Mouse (Mus musculus): Measurements from ENCODE around the gene Mansc4.

The Mansc4 gene

DNA sequence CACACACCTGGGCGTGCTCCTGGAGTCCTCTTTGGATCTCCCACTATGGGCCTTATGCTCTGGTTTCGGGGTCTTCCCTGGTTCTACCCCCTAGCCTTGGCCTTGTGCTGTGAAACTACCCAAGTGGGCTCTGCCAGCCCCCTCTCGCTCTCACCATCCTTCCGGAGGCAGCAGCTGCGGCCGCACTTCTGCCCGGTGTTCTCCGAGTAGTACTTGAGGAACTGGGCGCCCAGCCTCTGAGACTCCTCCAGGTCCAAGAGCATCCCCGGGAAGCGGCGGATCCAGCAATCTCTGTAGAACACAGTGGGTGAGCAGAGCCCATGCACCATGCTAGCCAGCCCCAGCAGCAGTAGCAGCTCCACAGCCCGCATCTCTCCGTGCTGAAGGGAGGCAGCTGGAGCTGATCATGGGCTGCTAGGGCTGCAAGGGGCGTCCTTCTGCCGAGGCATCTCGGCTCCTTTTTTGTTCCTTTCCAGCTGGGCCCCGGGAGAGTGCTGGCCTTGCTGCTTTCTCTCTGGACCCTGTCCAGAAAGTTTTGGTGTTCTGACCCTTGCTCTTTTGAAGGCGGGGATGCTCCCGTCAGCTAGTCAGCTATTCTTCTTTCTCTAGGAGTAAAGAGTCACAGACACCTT is at the start of gene Mansc4:
TSS of gene Mansc4 (minus strand) at position 439 of the 632 bp plus-strand sequence.
- WGBS = 20% methylated on average over 20 of the region's 20 CpGs

DNA sequence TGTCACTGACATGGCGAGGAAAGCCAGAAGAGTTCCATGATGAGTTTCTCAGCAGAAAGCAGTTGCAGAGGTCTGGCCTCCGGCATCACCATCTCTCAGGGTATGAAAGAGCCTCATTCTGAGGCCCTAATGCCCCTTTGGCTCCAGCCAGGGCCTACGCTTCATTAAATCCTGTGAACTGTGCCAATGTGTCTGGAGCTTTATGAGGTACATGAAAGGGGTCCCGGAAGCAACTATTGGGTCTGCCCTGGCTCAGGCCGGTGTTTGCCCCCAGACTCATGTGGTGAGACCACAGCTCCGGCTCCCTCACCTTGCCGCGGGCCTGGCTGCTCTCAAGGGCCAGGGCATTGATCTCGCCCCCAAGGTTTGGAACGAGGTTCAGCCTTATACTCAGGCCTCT is 40.4 kb upstream of the Mansc4 start:
- 73% methylated on average over 10 of the region's 10 CpGs for WGBS

DNA sequence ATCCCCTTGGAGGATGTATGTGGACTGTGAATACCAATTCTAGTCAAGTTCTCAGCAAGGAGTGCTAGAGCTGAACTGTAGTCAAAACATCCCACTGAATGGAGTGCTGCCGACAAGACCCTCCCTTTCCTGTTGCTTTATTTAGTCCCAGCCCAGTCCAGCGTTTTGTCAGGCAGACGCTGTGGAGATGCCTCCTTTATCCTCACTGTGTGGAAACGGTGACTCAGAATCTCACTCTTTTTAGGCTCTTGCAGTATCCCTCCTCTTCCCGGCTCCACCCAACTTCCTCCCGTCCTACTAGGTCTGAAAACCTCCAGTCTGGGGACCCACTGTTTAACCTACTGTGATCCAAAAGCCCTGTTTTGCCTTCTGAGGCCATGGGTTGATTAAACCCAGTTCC is 34.5 kb upstream of the Mansc4 start:
- 20% methylated on average over 6 of the region's 6 CpGs for WGBS

DNA sequence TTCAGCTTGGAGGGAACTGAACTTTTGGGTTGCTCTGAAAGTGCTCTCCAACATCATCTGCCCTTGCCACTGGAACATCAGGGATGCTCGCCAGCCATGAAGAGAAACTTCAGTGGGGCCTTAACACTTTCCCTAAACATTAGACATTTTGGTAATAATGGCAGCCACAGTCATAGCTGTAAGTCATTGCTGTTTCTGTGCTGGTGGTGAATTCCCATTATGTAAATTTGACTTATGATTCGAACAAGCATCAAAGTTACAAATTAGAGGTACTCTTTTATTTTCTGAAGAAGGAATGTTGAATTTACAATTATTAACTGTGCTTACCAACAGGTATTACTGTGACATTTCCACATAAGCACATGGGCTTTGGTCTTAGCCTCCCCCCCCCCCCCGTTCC is 31.4 kb upstream of the Mansc4 start:
- 94% methylated on average over 3 of the region's 3 CpGs for WGBS

DNA sequence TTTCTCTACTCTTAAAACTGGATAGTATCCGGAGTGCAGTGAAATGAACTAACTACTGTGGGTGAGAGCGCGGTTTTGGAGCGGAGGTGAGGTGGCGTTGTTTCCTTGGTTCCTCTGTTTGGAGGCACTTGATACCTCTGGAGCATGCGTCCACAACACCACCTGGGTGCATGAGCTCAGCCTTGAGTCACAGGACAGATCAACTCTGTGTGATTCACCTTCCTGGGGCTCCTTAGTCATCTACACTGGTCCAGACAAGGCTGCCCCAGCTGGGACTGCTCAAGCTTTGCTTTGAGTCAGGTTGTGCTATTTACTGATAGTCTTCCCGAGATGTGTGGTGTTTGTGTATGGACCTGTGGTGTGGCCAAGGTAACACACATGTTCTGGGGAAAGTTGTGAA is 30.9 kb upstream of the Mansc4 start:
- WGBS = 98% methylated on average over 7 of the region's 7 CpGs

DNA sequence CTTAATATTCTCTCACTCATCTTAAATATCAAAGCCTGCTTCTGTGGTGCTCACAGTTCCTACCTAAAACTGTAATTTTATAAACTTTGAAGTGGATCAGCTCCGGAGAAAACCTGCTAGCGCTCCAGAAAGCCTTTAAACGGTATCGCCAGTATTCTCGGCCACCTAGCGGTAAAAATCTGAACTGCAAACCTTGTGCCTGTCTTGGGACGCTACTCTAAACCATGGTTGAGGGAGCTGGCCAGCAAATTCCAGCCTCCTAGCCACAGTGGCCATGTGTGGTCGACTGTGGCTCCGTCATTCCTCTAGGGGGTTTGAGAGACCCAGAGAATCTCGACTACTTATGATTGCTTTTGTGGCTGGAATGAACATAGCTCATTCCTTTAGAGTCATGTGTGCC is 29.7 kb upstream of the Mansc4 start:
- 9% methylated on average over 10 of the region's 10 CpGs for WGBS

DNA sequence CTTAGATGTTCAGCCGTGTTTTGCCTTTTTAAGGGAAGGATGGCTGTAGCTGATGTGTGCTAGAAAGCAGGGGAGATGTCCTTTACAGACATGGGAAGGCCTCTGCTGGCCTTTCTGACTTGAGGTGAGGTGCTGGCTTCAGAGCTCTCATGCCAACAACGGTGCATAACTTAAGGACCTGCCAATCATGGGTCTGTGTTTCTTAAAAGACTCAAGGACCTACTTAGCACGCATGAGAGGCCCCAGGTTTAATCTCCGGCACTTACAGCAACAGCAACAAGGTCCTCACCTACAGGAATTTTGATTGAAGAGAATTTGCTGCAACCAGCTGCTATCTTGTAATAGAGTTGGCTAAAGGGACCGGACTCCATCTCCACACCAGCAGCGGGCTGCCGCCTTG is 22.5 kb upstream of the Mansc4 start:
- WGBS = 84% methylated on average over 7 of the region's 7 CpGs

DNA sequence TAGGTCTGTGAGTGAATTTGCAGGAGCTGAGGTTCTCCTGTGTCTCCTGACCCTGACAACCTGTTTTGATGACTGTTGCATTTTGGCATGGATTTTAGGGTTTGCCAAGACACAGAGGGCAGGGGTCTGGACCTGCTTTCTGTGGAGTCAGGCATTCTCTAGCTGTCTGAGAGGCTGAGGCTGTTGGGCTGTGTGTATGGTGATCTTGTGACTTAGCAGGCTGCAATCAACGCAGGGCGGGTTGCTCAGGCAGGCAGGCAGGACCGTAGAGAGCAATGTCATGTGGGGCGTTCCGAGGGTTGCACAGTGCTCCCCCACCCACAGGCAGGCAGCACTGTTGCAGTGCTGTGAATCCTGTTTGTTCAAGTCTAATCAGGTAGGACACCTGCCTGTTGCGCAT is 19.9 kb upstream of the Mansc4 start:
- 93% methylated on average over 6 of the region's 6 CpGs for WGBS

DNA sequence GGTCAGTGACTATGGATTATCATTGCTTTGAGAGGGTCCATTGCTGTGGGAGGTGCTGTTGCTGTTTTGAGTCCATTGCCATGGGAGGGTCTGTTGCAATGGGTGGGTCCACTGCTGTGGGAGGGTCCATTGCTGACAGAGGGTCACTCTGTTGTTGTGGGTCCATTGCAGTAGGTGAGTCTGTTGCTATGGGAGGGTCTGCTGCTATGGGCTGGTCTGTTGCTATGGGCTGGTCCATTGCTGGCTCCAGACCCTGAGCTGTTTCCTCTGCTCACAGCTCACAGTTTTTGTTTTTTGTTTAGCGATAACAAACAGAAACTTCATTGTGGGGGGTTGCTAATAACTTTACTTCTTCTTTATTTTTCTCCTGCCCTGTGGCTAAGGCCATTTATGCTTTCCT is 18.7 kb upstream of the Mansc4 start:
- whole genome bisulfite sequencing = 81% methylated on average over 1 of the region's 1 CpGs

DNA sequence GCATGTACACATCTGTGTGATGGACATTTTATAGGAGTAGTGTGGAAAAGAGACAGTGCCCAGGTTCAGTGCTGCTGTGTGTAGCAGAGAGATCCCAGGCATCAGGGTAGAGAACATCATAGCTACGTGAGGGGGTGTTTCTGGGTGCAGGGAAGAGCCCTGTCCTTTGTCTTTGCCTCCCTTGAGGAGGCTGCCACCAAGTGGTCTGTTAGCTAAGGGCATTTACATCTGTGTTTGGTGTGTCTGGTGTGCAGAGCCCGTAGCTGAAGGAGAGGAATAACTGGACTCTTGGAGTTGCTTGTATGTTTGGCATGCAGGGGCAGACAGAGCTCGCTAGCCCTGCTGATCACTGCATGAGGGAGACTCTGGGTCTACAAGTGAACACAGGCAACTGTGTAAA is 15.5 kb upstream of the Mansc4 start:
- WGBS = 90% methylated on average over 3 of the region's 3 CpGs

DNA sequence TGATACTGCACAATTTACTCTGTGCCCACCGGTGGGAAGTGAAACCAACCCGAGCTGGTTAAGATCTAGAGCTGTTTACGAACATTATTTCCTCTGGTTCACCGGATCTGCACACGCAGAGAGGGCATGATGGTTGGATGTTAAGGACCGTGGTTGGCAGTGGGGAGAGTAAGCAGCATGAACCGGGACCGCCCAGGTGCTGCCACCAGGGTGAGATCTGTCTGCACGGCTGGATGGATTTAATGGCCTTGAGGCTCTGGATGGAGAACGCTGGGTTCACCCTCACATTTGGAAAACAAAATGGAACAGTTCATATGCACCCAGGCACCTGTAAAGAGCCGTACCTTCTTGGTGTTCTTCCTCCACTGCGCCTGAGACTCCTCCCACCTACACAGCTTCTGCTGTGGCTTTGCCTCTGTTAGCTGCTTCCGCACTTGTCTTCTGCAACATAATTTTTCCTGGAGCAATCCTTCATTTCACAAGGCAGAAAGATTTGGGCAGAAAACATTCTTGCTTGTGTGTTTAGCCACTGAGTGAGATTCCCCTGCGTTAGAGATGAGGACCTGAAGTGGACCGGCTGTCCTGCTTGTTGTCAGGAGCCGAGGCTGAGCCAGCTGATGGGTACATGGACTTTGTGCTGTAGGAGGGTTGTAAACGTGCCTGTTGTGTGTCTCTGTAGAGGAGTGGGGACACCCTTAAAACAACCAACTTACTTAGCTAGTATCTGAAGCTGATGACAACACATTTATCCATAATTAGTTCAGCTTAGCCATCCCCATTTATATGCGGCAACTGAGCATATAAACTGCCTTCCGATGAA is 12.8 kb upstream of the Mansc4 start:
- 60% methylated on average over 19 of the region's 19 CpGs for WGBS

DNA sequence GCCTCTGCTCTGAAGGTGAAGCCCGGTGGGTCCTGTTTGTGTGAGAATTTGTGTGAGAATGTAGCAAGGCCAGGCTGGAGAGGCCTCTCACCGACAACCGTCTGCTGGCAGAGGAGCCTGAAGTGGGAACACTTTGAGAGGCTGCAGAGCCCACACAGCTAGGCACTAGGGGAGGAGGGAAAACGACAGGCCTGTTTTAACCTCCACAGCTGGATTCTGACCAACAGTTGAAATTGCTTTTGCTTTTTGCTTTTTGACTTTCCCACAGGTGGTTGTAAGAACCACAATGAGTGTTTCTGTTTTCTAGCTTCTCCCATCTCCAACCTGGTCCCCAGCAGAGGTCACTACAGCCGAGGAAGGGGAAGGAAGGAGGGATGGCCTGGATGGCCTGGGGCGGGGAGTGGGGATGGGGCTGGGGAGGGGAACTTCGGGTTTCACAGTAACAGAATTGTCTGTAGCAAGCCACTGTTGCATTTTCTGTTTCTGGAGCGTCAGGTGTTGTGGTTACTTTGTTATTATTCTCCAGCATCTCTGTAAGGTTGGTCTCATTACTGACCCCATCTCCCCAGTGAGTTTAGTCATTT is 10.6 kb upstream of the Mansc4 start:
- 55% methylated on average over 8 of the region's 8 CpGs for WGBS

DNA sequence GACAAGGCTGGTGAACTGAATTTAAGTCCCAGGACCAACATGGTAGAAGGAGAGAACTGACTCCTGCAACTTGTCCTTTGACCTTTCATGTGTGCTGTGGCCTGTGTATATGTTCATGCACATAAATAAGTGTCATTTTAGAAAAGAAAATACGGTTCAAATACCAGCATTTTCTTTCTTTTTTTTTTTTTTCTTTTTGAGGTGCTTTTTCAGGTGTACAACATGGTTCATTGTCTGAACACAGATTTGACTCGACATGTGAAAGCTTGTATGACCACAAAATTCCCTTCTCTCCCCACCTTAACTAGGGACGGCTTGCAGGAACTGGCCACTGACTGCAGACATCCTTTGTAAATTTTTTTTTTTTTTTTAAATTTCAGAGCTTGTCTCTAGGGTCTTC is 10.1 kb upstream of the Mansc4 start:
- 78% methylated on average over 3 of the region's 3 CpGs for WGBS

DNA sequence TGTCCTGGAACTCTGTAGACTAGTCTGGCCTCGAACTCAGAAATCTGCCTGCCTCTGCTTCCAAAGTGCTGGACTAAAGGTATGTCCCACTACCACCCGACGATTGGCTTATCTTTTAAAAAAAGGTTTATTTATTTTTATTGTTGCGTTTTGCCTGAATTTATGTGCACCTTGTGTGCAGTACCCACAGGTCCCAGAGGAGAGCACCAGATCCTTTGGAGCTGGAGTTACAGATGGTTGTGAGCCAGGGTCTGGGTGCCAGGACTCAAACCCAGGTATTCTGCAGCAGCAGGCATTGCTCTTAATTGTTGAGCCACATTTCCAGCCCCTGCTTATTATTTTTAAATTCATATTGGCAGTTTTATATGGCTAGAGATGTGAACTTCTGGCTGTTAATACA is 9.3 kb upstream of the Mansc4 start:
- WGBS = 96% methylated on average over 4 of the region's 4 CpGs

DNA sequence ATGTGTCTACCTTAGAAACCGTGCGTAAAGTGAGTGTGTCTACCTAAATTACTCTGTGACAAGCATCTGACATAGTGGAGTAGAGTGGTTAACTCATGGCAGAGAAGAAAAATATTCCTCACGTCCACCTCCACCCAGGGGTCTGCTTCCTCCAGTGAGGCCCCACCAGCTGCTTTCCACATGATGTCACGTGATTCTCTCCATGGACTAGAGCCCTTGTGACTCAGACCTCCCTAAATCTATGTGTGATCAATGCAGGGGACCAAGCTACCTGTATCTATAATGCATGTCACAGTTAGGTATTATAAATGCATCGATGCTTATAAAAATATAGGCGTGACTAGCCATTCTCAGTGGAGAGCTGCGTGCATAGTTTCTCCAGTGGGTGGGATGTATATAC is 7.9 kb upstream of the Mansc4 start:
- WGBS = 80% methylated on average over 7 of the region's 7 CpGs

DNA sequence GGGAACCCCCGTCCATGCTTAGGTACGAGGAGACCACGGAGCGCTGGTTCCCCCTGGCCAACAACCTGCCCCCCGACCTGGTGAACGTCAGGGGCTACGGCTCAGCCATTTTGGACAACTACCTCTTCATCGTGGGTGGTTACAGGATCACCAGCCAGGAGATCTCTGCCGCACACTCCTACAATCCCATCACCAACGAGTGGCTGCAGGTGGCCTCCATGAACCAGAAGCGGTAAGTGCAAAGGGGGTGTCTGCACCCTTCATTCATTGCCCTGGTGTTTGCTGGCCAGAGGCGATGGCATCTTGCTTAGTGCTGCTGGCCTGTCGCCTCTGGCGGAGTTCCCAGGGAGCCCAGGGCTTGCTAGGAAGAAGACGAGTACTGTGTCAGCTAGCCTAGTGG is 5.3 kb upstream of the Mansc4 start:
- 2% methylated on average over 15 of the region's 15 CpGs for WGBS

DNA sequence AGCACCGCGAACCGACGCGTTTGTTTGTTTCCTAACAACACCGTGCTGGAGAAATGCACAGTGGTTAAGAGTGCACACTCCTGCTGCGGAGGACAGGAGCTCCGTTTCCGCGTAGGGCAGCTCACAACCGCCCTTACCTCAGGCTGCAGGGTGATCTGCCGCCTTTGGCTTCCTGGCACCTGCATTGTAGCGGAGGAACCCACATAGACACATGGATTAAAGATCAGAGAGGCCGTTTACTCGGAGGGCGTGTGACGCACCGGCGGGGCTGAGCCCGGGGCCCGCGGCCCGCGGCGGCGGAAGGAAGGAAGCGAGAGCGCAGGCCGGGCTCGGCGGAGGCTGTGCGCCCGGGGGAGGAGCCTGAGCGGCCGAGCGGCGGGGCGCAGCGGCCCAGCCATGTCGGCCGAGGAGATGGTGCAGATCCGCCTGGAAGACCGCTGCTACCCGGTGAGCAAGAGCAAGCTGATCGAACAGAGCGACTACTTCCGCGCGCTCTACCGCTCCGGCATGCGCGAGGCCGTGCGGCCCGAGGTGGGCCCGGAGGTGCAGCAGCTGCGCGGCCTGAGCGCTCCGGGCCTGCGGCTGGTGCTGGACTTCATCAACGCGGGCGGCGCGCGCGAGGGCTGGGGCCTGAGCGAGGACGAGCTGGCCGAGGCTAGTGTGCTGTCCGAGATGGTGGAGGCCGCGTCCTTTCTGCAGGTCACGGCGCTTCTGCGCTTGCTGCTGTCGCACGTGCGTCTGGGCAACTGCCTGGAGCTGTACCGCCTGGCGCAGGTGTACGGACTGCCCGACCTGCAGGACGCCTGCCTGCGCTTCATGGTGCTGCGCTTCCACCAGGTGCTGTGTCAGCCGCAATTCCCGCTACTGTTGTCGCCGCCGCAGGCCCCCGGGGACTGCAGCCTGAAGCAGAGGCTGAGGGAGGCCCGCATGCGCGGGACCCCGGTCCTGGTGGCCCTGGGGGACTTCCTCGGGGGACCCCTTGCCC is 4.6 kb upstream of the Mansc4 start, which contains the start of gene Klhl42:
TSS of gene Klhl42 (plus strand) at position 244 of the 985 bp plus-strand sequence.
- under 1% methylated on average over 99 of the region's 99 CpGs for WGBS

DNA sequence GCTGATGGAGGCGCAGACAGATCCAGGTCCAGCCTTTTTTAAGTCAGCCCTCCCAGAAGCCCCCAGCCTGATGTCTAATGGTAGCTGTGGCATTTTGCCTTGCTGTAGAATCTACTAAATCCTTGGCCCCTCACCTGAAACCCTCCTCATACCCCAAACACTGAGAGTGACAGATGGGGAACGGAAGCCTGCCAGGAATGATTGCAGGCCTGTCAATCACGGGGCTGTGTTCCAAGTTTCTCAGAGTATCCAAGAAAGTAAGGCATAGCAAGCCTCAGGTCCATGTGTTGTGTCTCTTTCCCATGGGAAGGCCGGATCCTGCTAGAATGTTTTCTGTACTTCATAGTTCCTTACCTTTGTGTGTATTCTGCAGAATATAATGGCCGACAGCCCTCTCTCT is 3.4 kb upstream of the Mansc4 start:
- 71% methylated on average over 5 of the region's 5 CpGs for WGBS

DNA sequence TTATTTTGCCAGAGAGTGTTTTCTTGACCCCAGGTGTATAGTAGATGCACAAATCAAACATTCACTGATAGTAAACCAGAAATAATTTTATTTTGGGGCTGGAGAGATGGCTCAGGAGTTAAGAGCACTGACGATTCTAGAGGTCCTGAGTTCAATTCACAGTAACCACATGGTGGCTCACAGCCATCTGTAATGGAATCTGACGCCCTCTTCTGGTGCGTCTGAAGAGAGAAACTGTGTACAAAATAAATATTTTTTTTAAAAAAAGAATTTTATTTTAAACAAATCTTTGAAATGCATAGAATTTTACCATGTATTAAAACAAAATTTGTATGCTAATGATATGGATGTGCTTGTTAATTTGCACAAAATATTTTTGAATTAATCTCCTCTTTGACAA is 1.7 kb upstream of the Mansc4 start:
- 79% methylated on average over 3 of the region's 3 CpGs for whole genome bisulfite sequencing

DNA sequence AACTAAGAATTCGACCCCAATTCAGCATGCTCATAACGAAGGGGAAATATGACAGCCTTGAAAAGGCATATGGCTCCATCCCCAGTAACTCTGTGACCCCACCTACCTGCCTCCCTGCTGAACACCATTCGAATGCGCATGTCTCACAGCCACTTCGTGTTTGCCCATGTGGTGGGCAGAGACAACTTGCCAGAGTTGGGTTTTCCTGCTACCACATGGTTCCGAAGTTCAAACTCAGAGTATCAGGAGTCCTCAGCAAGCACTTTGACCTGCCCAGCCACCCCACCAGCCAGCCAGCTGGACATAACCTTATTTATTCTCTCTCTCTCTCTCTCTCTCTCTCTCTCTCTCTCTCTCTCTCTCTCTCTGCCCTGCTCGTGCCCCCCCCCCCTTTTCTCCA is 904 bp upstream of the Mansc4 start:
- WGBS = 73% methylated on average over 6 of the region's 7 CpGs

DNA sequence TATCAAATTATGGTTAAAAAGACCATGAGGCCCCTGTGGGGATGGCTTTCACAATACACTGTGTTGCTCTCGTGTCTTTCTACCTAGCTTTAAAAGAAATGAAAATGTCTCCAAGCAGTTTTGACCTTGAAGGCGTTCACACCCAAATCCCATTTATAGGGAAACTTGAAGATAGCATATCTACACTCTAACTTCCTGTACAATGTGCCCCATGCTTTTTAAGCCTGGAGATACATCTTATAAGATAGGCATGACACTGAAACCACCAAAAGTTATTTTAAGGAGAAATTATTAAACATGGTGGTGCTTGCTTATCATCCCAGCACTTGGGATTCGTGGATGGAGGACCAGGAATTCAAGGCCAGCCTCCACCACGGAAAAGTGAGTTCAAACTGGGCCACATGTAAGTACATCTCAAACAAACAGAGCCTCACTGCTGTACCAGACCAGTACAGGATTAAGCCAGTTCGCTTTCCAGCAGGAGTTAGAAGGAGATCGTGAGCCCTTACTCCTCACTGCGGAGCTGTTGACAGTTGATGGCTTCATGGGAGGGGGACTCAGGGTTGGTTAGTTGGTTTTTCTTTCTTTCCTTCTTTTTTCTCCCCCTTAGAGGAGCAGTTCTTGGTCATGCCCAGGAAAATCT is 1.3 kb downstream of the Mansc4 start:
- 87% methylated on average over 7 of the region's 7 CpGs for WGBS
